Mouse (Mus musculus): ENCODE measurements around the gene Klre1.

Gene Klre1

DNA sequence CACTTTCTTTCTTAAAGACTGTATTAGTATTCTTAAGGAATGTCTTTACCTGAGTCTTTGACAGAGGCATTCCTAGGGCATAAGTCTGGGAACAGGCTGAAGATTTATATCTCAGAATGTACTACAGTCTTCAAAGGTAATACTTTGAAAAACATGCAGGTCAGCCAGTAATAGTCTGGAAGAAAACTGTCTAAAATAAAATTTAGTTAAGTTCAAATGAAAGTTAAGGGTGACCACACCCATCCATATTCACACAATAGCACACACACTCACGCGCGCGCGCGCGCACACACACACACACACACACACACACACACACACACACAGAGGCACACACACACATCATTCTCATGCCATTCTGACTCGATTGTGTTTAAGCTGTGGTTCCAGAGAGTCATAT is at the start of gene Klre1:
Klre1 (plus strand) TSS at position 301 of the 400 bp plus-strand sequence.
- DNase-seq (ENCODE audit: low spot score in 2 of 2): no peak

GRCm38 (mm10) chr6:129529605-129530004 is 48.1 kb upstream of the Klre1 start:
- no peak for DNase-seq (ENCODE audit: low spot score in 2 of 2)

- no peak for DNase-seq (ENCODE audit: low spot score in 2 of 2)
Observed at GRCm38 (mm10) chr6:129530261-129530660, 47.4 kb upstream of the Klre1 start.

GRCm38 (mm10) chr6:129532556-129532941 is 45.2 kb upstream of the Klre1 start:
- peak; percentile 52 for DNase-seq (ENCODE audit: low spot score in 2 of 2)

DNA sequence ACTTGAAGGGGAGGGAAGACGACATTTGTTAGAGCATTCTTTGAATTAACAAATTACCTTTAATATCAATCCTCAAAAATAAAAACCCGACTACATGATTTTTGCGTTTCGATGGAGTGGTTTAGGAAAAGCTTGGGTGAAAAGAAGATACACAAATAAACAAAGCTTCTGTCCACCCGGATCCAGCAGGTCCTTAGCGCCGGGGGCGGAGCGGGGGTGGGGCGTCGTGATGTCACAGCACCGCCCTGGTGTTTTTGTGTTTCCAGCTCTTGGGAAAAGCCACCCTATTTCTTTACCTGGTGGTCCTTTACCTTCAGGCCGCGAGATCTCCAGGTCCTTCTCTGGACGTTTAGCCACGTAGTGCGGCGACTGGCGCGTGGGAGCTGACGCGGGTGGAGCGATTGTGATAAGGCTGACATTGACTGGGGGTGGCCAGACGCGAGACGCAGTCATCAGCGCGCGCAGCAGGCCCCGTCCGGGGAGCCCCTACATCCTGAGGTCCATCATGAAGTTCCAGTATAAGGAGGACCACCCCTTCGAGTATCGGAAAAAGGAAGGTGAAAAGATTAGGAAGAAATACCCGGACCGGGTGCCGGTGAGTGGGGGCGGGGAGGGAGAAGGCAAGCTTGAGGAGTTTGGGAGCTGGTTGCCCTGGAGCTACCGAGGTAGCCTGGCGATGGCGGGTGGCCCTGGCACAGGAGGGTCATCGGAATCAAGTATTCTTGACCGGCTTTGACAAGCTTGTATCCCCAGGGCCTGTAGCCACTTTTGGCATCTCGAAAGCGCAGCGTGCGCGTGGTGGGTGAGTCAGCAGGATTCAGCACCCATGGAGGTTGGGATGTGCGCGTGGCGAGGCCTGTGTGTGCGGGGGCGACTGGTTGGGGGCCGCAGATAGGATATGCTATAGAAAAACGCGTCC is 44.5 kb upstream of the Klre1 start, which contains the start of gene Gabarapl1:
Gabarapl1 (plus strand) TSS at position 219 of the 919 bp plus-strand sequence.
- peak; percentile 70 to 78 for DNase-seq (ENCODE audit: low spot score in 2 of 2)

- no peak for DNase-seq (ENCODE audit: low spot score in 2 of 2)
Observed at GRCm38 (mm10) chr6:129534057-129534456, 43.6 kb upstream of the Klre1 start.

DNA sequence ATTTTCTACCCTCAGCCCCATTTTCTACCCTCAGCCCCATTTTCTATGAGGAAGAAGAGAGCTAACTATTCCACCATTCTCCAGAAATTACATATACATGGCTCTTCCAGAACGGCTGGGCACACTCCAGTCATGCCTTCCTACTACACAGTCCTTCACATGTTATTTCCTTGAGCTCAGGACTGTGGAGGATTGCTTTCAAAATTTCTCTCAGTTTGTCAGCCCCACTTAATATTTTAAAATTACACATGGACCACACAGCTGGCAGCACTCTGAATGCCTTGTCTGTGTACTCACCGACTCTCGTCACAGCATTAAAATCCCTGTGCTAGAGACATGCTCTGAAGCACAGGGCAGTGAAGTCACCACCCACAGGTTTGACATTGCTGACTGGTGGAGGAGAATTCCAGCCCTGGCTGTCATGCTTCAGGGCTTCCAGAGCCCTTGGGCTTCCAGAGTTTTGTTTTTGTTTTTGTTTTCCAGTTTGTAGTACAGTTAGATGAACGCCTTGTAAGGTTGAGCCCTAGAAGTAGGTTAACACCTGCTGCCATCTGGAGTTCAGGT is 43.0 kb upstream of the Klre1 start:
- no peak for DNase-seq (ENCODE audit: low spot score in 2 of 2)

DNA sequence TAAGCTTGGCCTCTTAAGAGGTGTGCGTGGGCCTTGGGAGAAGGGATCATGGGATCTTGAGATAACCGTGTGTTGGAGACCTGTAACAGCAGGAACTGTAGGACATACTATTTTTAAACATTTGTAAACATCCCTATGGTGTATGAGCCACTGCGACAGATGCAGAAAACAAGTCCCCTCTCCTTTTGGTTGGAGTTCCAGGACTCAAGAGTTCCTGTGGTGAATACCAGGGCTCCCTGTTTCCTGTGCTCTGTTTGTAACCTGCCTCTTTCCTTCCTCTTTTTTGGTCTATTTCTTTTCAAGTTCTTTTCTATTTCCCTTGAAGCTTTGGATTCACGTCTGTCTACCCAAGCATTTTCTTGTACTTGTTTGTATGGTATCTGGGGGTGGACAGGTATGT is 42.0 kb upstream of the Klre1 start:
- DNase-seq (ENCODE audit: low spot score in 2 of 2): no peak

DNA sequence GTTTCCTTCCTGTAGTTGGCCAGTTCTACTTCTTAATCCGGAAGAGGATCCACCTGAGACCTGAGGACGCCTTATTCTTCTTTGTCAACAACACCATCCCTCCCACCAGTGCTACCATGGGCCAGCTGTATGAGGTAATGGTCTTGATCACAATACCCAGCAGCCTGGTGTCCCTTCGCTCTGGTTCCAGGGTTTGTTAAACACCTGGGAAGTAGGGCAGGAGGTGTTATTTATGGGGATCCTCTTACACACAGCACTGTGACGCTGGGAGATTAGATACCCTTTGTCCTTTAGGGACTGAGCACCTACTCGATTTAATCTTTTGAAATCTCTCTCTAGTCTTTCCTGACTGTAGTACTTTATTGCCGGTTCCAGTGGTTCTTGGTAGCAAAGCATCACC is 39.1 kb upstream of the Klre1 start:
- no peak for DNase-seq (ENCODE audit: low spot score in 2 of 2)

DNA sequence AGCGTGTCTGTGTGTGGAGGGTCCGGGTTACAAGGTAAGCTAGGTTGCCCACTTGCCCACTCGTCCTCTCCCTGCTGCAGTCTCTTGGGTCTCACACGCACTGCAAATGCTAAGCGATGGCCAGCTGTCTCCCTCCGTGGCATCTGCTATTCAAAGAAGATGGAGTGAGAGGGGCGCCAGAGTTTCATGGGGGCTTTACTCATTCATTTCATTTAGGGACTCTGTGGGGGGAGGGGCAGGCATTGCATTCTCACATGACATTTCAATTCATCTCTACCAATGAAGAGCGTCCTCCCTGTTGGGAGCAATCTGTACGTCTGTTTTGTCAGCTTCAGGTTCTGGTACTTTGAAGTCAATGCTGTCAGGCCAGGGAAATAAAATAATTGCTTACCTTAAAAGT is 35.8 kb upstream of the Klre1 start:
- DNase-seq (ENCODE audit: low spot score in 2 of 2): no peak

DNA sequence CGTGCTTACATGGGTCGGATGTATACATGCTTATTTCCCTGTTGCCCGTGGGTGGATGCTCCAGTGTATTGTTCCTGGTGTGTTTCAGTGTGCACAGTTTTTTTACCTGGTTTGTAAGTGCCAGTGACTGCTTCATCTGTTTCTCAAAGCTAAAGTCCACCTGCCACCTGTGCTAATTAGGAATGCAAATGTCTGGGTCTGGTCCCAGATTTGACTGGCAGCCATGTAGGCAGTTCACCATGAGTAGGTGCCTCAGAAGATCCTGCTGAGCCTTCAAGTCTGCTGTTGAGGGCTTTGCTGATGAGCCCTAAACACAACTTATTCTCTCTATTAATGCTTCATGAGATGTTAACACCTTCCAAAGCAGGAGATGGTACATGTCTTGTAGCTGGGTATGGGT is 35.2 kb upstream of the Klre1 start:
- no peak for DNase-seq (ENCODE audit: low spot score in 2 of 2)

DNA sequence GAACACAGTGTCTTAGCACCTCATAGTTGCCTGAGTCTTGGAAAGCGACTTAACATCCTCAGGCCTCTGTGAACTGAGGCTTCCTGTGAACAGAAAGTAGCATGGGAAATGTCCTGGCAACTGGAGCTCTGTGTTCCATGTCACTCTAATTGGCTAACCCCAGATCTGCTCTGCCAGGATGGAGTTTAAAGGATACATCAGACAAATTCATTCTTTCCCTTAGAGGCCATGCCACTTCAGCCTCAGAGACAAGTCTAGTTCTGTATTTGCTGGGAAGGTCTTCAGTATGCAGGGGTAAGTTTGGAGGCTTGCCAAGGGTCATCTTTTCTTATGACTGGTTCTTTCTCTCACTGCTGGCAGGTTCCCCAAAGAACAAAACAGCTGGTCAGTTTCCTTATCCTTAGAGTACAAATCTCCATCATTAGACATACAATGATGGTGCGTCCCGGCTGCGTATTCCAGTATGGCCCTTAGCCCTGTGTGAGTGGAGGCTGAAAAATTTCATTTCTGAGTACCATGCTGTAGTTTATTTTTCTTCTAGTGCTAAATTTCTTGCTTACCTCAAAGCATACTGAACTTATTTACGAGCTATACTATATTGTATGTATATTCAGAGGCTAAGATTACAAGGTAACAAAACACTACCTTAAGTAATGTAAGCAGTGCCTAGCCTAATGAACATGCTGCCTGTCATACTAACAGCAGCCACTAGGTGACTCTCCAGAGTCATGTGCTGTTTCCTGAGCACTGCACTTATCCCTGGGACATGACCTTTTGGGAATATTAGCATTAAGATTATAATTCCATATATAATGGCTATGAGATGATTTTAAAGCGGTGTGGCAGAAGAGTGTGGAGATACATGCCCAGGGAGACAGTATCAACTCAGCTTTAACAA is 33.7 kb upstream of the Klre1 start:
- peak; percentile 36 to 72 for DNase-seq (ENCODE audit: low spot score in 2 of 2)

GRCm38 (mm10) chr6:129547277-129547676 is 30.4 kb upstream of the Klre1 start:
- no peak for DNase-seq (ENCODE audit: low spot score in 2 of 2)

GRCm38 (mm10) chr6:129548009-129548408 is 29.7 kb upstream of the Klre1 start:
- no peak for DNase-seq (ENCODE audit: low spot score in 2 of 2)

DNA sequence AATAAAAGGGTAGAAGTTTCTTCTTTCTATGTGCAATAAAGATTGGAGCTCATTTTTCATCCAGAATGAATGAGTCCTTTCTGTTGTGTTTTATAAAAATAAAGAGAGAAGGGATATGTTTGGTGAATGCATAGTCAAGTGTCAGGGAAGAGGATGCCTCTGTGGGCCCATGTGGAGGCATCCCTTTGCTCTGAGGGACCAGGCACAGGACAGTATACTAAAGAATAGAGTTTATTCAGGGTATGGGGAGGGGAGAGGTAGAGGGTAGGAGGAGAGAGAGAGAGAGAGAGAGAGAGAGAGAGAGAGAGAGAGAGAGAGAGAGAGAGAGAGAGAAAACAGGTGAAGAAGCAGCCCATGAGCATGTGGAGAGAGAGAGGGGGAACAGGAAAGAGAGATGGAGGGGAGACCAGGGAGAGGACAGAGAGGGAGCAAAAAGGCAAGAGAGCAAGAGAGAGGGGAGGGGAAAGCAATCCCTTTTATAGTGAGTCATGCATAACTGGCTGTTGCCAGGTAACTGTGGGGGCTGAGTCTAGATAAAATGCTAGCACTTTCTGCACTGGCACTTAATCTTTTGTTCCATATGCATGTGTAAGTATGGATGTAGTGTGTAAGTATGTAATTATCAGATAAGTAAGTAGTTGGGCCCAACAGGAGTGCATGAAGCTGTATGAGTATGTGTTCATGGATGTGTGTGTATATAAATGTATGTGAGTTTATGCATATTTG is 20.2 kb upstream of the Klre1 start:
- DNase-seq (ENCODE audit: low spot score in 2 of 2): no peak

- peak; percentile 42 to 74 for DNase-seq (ENCODE audit: low spot score in 2 of 2)
Observed at GRCm38 (mm10) chr6:129558946-129559640, 18.6 kb upstream of the Klre1 start.

DNA sequence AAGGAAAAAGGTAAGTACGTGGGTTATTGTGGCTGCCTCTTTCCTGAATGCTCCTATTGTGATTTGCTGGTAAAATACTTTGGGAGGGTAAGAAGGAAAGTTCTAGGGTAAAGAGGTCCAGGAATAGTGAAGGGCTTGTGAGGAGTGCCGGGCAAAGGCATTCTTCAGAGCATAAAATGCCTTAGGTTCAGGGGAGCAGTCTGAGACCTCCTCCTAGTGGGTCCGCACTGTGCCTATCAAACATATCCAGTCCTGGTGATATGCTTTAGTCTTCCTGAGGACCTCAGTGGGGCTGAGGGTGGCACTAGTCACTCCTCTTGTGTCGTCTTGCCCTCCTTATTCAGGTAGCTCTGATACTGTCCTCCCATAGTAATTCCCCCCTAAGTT is 18.1 kb upstream of the Klre1 start:
- no peak for DNase-seq (ENCODE audit: low spot score in 2 of 2)

DNA sequence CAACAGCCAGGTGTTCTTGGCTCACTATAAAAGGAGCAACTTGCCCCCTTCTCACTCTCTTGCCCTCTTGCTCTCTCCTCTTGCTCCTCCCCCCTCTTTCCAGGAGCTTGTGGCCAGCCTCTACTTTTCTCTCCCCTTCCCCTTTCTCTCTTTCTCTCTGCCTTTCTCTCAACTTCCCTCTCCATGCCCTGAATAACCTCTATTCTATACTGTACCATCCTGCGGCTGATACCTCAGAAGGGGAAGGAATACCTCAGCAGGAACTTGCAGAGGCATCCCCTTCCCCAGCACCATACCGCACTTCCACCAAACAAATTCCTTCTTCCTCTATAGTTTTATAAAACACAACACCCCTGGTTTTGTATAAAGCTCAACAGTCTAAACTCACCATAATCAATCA is 12.4 kb upstream of the Klre1 start:
- DNase-seq (ENCODE audit: low spot score in 2 of 2): no peak

GRCm38 (mm10) chr6:129575315-129575714 is 2.4 kb upstream of the Klre1 start:
- DNase-seq (ENCODE audit: low spot score in 2 of 2): no peak

GRCm38 (mm10) chr6:129581274-129581673 is 3.6 kb downstream of the Klre1 start:
- DNase-seq (ENCODE audit: low spot score in 2 of 2): no peak

- no peak for DNase-seq (ENCODE audit: low spot score in 2 of 2)
Observed at GRCm38 (mm10) chr6:129581896-129582295, 4.2 kb downstream of the Klre1 start.
